Mouse (Mus musculus): ENCODE data around the gene Gad2. TPM values are rescaled to one million over a fixed set of nuclear protein-coding genes. Genes with fewer than 3 reads are reported as not detected.

Gene Gad2
- total RNA-seq, 4 experiments from 2014 or later: 0.05 TPM; not detected in 3

DNA sequence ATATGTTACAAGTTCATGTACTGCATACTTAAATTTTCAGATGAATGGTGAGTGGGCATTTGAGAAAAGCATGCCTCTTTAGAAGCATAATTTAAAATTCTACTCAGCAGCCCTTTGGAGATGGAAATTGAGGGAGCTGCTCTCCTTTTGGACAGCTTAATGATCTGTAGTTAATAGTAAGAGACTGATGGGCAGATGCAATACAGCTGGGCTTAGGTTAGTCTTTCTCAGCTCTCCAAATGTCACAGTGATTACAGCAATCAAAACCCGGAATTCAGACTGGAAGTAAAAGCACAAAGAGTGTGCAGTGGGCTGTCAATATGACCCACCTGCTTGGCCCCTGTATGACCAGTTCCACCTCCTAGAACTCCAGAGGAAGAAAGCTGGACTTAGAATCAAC, 24.1 kb downstream of the Gad2 start:
- DNase-seq (ENCODE audit: low spot score in 2 of 2): no peak

GRCm38 (mm10) chr2:22648394-22648793, 26.4 kb downstream of the Gad2 start:
- DNase-seq (ENCODE audit: low spot score in 2 of 2): no peak

GRCm38 (mm10) chr2:22651826-22652225, 29.8 kb downstream of the Gad2 start:
- DNase-seq (ENCODE audit: low spot score in 2 of 2): no peak

- DNase-seq (ENCODE audit: low spot score in 2 of 2): no peak
Measured at GRCm38 (mm10) chr2:22663731-22664130, 41.7 kb downstream of the Gad2 start.

DNA sequence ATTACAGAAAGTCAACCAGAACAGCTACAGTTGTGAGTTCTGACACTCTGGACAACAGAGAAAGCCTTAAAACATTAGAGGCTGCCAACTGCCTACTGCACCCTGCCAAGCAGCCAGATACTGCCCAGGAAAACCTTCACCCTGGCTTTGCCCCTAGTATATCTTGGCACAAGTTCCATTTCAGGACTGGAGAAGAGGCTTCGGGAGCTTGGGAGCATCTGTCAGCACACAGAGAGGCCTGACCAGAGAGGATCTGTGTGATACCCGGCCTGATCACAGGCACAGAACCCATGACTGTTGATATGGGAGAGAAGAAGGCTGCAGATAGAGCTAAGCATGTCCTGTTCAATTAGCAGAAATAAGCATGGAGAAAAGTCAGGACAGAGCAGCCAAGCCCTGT, 48.4 kb downstream of the Gad2 start:
- no peak for DNase-seq (ENCODE audit: low spot score in 2 of 2)

GRCm38 (mm10) chr2:22671348-22671747, 49.3 kb downstream of the Gad2 start:
- no peak for DNase-seq (ENCODE audit: low spot score in 2 of 2)

DNA sequence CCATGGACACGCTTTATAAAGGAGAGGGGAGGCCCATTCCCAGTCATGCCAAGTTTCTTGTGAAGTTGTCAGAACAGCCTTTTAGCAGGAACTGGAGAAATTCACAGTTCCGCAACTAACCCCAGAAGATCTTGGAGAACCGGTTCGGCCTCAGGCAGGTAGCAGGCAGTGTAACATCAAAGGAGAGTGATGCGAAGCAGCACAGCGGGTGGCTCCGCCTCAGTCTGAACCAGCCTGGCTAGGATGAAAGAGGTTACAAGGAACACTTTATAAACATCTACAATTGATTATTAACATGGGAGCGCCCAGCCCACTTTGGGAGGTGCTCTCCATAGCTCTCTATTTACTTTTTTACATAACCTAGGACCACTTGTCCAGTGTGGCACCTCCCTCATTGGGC, 55.1 kb downstream of the Gad2 start:
- DNase-seq (ENCODE audit: low spot score in 2 of 2): no peak

- no peak for DNase-seq (ENCODE audit: low spot score in 2 of 2)
Measured at GRCm38 (mm10) chr2:22679944-22680343, 57.9 kb downstream of the Gad2 start.

GRCm38 (mm10) chr2:22689969-22690368, 68.0 kb downstream of the Gad2 start:
- DNase-seq (ENCODE audit: low spot score in 2 of 2): no peak

- no peak for DNase-seq (ENCODE audit: low spot score in 2 of 2)
Measured at GRCm38 (mm10) chr2:22704780-22705727, 83.0 kb downstream of the Gad2 start.

DNA sequence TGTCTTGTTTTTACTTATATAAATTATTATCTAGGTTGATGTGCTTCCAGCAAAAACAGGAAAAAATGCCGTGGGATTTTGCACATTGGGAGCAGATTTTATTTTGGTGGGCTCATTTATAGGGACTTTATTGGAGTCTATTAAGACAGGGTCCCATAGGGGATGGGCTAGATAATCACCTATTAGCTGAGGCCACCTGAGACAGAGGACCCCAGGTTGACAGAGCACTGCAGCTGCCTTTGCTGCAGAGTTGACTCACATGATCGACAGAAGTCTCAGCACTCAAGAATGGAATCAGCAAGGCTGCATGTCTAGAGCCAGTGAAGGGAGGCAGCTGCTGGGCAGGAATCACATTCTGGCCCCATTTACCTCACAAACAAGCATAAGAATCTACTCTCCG, 84.2 kb downstream of the Gad2 start:
- DNase-seq (ENCODE audit: low spot score in 2 of 2): no peak

- DNase-seq (ENCODE audit: low spot score in 2 of 2): peak; percentile 5 to 6
Measured at GRCm38 (mm10) chr2:22721522-22722470, 99.8 kb downstream of the Gad2 start.

GRCm38 (mm10) chr2:22723927-22724534, 102.0 kb downstream of the Gad2 start:
- no peak for DNase-seq (ENCODE audit: low spot score in 2 of 2)

DNA sequence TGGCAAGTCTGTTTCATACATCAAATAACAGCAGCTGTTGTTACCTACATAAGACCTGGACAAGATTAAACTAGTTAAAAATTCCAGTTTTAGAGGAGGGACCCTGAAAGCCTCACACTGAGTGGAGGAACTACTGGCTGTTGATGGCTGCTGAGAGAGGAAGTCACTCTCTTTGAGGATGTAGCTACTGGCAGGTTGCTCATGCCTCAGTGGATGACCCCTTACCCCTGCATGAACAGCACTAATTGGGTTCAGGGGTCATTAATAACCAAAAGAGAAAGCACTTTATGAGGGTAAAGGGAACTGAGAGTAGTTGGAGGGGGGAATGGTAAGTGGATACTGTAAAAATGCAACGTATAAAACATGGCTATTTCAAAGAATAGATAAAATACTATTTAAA, 105.1 kb downstream of the Gad2 start:
- DNase-seq (ENCODE audit: low spot score in 2 of 2): no peak

GRCm38 (mm10) chr2:22736134-22736533, 114.1 kb downstream of the Gad2 start:
- no peak for DNase-seq (ENCODE audit: low spot score in 2 of 2)

DNA sequence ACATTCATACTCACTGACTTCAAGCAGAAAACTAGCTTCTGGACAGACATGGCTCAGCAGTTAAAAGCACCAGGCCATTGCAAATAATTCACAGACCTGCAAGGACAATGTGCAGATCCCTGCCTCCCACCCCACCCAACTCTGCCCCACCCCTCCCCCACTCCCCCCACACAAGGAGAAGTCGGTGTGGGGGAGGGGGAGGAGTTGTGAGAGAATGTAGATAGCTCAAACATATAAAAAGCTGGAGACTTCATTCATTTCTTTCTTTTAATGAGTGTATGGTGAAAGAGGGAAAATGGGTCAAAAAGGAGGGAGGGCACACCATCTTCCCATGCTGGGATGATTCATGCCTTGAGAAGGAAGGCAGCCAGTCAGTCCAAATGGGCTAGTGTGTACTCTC, 117.4 kb downstream of the Gad2 start:
- DNase-seq (ENCODE audit: low spot score in 2 of 2): no peak

DNA sequence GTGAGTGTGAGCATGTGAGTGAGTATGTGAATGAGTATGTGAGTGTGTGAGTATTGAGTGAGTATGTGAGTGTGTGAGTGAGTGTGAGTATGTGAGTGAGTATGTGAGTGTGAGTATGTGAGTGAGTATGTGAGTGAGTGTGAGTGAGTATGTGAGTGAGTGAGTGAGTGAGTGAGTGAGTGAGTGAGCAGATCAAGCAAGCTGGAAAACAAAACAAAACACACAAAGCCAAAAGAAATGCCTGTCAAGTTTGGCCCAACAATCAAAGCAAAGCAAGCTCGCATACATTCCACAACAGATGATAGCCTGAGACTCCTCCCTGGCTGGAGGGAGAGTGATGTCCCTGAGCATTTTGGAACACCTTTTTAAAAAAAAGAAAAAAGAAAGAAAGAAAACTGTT, 118.4 kb downstream of the Gad2 start:
- no peak for DNase-seq (ENCODE audit: low spot score in 2 of 2)

DNA sequence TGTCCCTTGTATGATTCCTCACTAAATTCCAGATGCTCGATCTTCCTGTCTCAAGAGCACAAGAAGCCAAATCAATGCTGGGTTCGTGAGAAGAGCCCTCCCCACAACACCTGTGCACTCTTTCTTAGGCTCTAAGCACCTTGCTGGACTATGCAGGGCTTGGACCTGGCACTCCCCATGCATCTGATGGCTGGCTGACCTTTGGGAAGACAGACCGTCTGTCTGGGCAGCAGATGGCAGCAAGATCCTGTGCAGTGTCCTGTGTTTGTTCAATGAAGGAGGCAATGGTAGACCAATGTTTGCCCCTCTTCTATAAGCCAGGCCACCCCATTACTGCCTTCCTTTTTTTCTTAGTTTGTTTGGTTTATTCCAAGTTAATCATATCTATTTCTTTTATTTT, 119.2 kb downstream of the Gad2 start:
- no peak for DNase-seq (ENCODE audit: low spot score in 2 of 2)
